Mouse (Mus musculus) neural tube, embryonic 12.5 days (tissue): ENCODE results near the gene Nfe2l3. TPM values are rescaled to one million over a fixed set of nuclear protein-coding genes. Genes with fewer than 3 reads are reported as not detected.
"Not testable (repeated sequence)": the region's sequence is repeated elsewhere in the genome, so short reads cannot be mapped to it uniquely, and the experiment has no call there.

Source experiments
- ATAC-seq: fragments of 200-750 bp; cut with Nextera tagmentation; 2 replicates; pipeline ENCODE4 v1.8.0; 2017; ENCODE audit warnings: low read depth, mild to moderate bottlenecking, moderate TSS enrichment, moderate library complexity; ENCODE audit not compliant: low FRiP score
- H3K27ac ChIP-seq: fragments of 300-500 bp; sonication (generic); 2 replicates; pipeline ENCODE4 v1.5.1; 2016
- H3K27me3 ChIP-seq: fragments of 300-500 bp; sonication (generic); replicated peaks from 2 replicates; pipeline ENCODE4 v1.6.1; 2016; ENCODE audit warnings: mild to moderate bottlenecking
- H3K36me3 ChIP-seq: fragments of 300-500 bp; sonication (generic); 2 replicates; pipeline ENCODE4 v1.6.1; 2016; ENCODE audit warnings: mild to moderate bottlenecking
- H3K4me1 ChIP-seq: fragments of 300-500 bp; sonication (generic); 2 replicates; pipeline ENCODE4 v1.6.1; 2016
- H3K4me2 ChIP-seq: fragments of 300-500 bp; sonication (generic); replicated peaks from 2 replicates; pipeline ENCODE4 v1.6.1; 2016; ENCODE audit warnings: mild to moderate bottlenecking
- H3K4me3 ChIP-seq: fragments of 300-500 bp; sonication (generic); 2 replicates; pipeline ENCODE4 v1.5.1; 2016
- H3K9ac ChIP-seq: fragments of 300-500 bp; sonication (generic); 2 replicates; pipeline ENCODE4 v1.6.1; 2016; ENCODE audit warnings: mild to moderate bottlenecking
- H3K9me3 ChIP-seq: fragments of 300-500 bp; sonication (generic); 2 replicates; pipeline ENCODE4 v1.6.1; 2016; ENCODE audit warnings: mild to moderate bottlenecking
- WGBS: fragments of 180-500 bp; shearing (Covaris S2); methylation state at CpG from one replicate; pipeline ENCODE4 v1.1.7; 2016; 5-methylcytosine and 5-hydroxymethylcytosine counted together
- polyA plus RNA-seq: library from polyadenylated mRNA; unstranded; fragments of >200 nt; fragmentation: Nextera tagmentation; extraction: Ambion mirVana; gene quantifications from 2 replicates; pipeline ENCODE4 v1.2.1, GENCODE M21; 2016

Gene Nfe2l3
- polyA plus RNA-seq: 2.8 and 3.4 TPM in 2 replicates

- H3K9me3 ChIP-seq: no peaks in the 10 kb centered on the region
- peak; percentile 81 for ATAC-seq
- no peaks in the 10 kb centered on the region for H3K36me3 ChIP-seq
- H3K27ac ChIP-seq: no peak within 1 kb of the TSS
- WGBS: 1% methylated on average over 74 of the region's 74 CpGs
- peak within 1 kb of the TSS; percentile 53 for H3K4me3 ChIP-seq
- peak within 1 kb of the TSS; percentile 66 for H3K9ac ChIP-seq
- H3K4me2 ChIP-seq: peak within 1 kb of the TSS; percentile 94
- peaks cover 9% of the 10 kb centered on the region for H3K4me1 ChIP-seq
- peaks cover 41% of the 10 kb centered on the region for H3K27me3 ChIP-seq
Observed at GRCm38 (mm10) chr6:51432535-51433397, at the start of gene Nfe2l3. Nfe2l3 (plus strand) TSS chr6:51432670.

- Histone ChIP-seq H3K4me1 (no peaks in the 10 kb centered on the region), H3K27me3 (no peaks in the 10 kb centered on the region), H3K4me3 (no peak overlapping the region), H3K4me2 (peak overlapping the region; percentile 49), H3K9ac (0 out of 2 replicates have a peak overlapping the region, but pooled peaks have one; percentile 47), H3K36me3 (no peaks in the 10 kb centered on the region), H3K27ac (no peak overlapping the region), H3K9me3 (no peaks in the 10 kb centered on the region)
- 13% methylated on average over 26 of the region's 26 CpGs for WGBS
- ATAC-seq: peak; percentile 67
Observed at GRCm38 (mm10) chr6:51383769-51384755, 48.4 kb upstream of the Nfe2l3 start.

GRCm38 (mm10) chr6:51390505-51390904 is 42.0 kb upstream of the Nfe2l3 start:
- Histone ChIP-seq H3K4me3 (no peak overlapping the region), H3K9ac (no peak overlapping the region), H3K36me3 (no peaks in the 10 kb centered on the region), H3K27ac (no peak overlapping the region), H3K9me3 (no peaks in the 10 kb centered on the region), H3K4me2 (no peak overlapping the region), H3K4me1 (no peaks in the 10 kb centered on the region), H3K27me3 (0 out of 2 replicates have a peak, but pooled peaks cover 2% of the 10 kb centered on the region)
- 76% methylated on average over 11 of the region's 11 CpGs for WGBS
- no peak for ATAC-seq

- Histone ChIP-seq H3K27me3 (0 out of 2 replicates have a peak, but pooled peaks cover 2% of the 10 kb centered on the region), H3K9ac (no peak overlapping the region), H3K9me3 (no peaks in the 10 kb centered on the region), H3K4me2 (no peak overlapping the region), H3K27ac (no peak overlapping the region), H3K4me1 (no peaks in the 10 kb centered on the region), H3K36me3 (no peaks in the 10 kb centered on the region), H3K4me3 (no peak overlapping the region)
- ATAC-seq: no peak
- WGBS: 75% methylated on average over 13 of the region's 13 CpGs
Observed at GRCm38 (mm10) chr6:51391816-51392490, 40.5 kb upstream of the Nfe2l3 start.

GRCm38 (mm10) chr6:51393341-51394128 is 38.9 kb upstream of the Nfe2l3 start:
- no peak overlapping the region for H3K27ac ChIP-seq
- H3K4me1 ChIP-seq: no peaks in the 10 kb centered on the region
- H3K4me3 ChIP-seq: no peak overlapping the region
- H3K4me2 ChIP-seq: no peak overlapping the region
- WGBS: 67% methylated on average over 6 of the region's 6 CpGs
- H3K36me3 ChIP-seq: no peaks in the 10 kb centered on the region
- 0 out of 2 replicates have a peak, but pooled peaks cover 2% of the 10 kb centered on the region for H3K27me3 ChIP-seq
- no peak overlapping the region for H3K9ac ChIP-seq
- no peak for ATAC-seq
- H3K9me3 ChIP-seq: no peaks in the 10 kb centered on the region

GRCm38 (mm10) chr6:51394367-51394766 is 38.1 kb upstream of the Nfe2l3 start:
- not testable (repeated sequence) for H3K9ac ChIP-seq, H3K9me3 ChIP-seq, H3K4me1 ChIP-seq, H3K27me3 ChIP-seq, H3K4me3 ChIP-seq, H3K36me3 ChIP-seq, H3K4me2 ChIP-seq, ATAC-seq, H3K27ac ChIP-seq
- 91% methylated on average over 8 of the region's 8 CpGs for WGBS

- WGBS: 81% methylated on average over 3 of the region's 3 CpGs
- not testable (repeated sequence) for ATAC-seq, H3K36me3 ChIP-seq, H3K4me2 ChIP-seq, H3K27ac ChIP-seq, H3K9me3 ChIP-seq, H3K27me3 ChIP-seq, H3K4me1 ChIP-seq, H3K4me3 ChIP-seq, H3K9ac ChIP-seq
Observed at GRCm38 (mm10) chr6:51394963-51395362, 37.5 kb upstream of the Nfe2l3 start.

GRCm38 (mm10) chr6:51395486-51395885 is 37.0 kb upstream of the Nfe2l3 start:
- Histone ChIP-seq H3K27me3 (0 out of 2 replicates have a peak, but pooled peaks cover under 1% of the 10 kb centered on the region), H3K4me1 (peaks cover 4% of the 10 kb centered on the region), H3K27ac (no peak overlapping the region), H3K36me3 (no peaks in the 10 kb centered on the region), H3K9me3 (no peaks in the 10 kb centered on the region), H3K4me3 (no peak overlapping the region), H3K4me2 (no peak overlapping the region), H3K9ac (no peak overlapping the region)
- ATAC-seq: no peak
- 64% methylated on average over 9 of the region's 9 CpGs for WGBS

GRCm38 (mm10) chr6:51399113-51399518 is 33.4 kb upstream of the Nfe2l3 start:
- H3K27me3 ChIP-seq: no peaks in the 10 kb centered on the region
- H3K9ac ChIP-seq: no peak overlapping the region
- H3K4me2 ChIP-seq: peak overlapping the region; percentile 12; the same call in 1 of the 2 replicates
- H3K4me3 ChIP-seq: no peak overlapping the region
- WGBS: 19% methylated on average over 6 of the region's 6 CpGs
- H3K9me3 ChIP-seq: no peaks in the 10 kb centered on the region
- ATAC-seq: 0 out of 2 replicates have a peak, but pooled peaks have one; percentile 37
- no peak overlapping the region for H3K27ac ChIP-seq
- H3K4me1 ChIP-seq: peaks cover 4% of the 10 kb centered on the region
- no peaks in the 10 kb centered on the region for H3K36me3 ChIP-seq

- Histone ChIP-seq H3K27me3 (no peaks in the 10 kb centered on the region), H3K36me3 (no peaks in the 10 kb centered on the region), H3K9ac (no peak overlapping the region), H3K4me1 (peaks cover 4% of the 10 kb centered on the region), H3K4me2 (no peak overlapping the region), H3K9me3 (no peaks in the 10 kb centered on the region), H3K4me3 (no peak overlapping the region), H3K27ac (no peak overlapping the region)
- 71% methylated on average over 6 of the region's 6 CpGs for WGBS
- no peak for ATAC-seq
Observed at GRCm38 (mm10) chr6:51401294-51401693, 31.2 kb upstream of the Nfe2l3 start.

GRCm38 (mm10) chr6:51403598-51403997 is 28.9 kb upstream of the Nfe2l3 start:
- 92% methylated on average over 5 of the region's 5 CpGs for WGBS

More at GRCm38 (mm10) chr6:51403598-51403997, 28.9 kb upstream of the Nfe2l3 start:
- Histone ChIP-seq H3K9me3 (no peaks in the 10 kb centered on the region), H3K27ac (no peak overlapping the region), H3K36me3 (no peaks in the 10 kb centered on the region), H3K9ac (no peak overlapping the region), H3K27me3 (no peaks in the 10 kb centered on the region), H3K4me2 (no peak overlapping the region), H3K4me3 (no peak overlapping the region), H3K4me1 (peaks cover 4% of the 10 kb centered on the region)
- ATAC-seq: no peak
